Mouse (Mus musculus) cerebellum, postnatal 4 days (tissue): ENCODE data around the gene Glipr2.

Experiments used
- DNase-seq, 2 experiments: peaks; one replicate each; pipeline ENCODE4 v3.0.0; 2022; ENCODE audit warnings: low spot score in 2 of 2, mixed read lengths in 1 of 2

Gene Glipr2

DNA sequence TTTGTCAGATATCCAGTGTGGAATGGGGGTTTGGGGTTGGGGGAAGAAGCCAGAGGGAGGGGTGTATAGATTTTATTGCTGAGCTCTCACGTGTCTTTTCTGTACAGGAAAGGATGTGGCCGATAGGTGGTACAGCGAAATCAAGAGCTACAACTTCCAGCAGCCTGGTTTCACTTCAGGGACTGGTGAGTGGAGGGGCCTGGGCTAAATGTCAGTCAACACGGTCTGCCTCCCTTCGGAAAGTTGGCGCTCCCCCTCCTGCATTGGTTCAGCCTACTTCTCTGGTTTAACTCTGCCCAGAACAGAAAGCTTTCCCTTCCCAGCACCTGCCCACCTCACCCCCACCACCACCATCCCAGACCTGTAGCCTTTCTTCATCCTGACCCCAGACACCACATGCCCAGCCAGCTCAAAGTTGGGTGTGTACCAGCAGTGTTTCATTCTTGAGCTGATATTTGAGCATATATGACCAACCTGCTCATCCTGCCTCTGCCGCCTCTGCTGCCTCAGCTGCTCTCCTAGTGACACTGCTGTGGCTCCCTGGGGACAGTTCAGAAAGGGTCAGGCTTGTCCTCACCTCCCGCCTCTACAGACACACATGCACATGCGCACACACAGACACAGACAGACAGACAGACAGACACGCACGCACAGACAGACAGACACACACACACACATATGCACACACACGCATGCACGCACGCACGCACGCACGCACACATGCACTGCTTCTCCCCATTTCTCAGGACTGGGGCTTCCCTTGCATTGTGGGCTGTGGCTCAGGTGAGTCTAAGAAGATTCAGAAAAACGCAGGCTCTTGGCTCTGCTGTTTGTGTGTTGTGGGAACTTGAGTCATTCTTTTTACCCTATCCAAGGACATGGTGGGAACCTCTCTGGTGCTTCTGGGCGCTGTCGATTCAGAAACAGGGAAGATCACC, 13.5 kb downstream of the Glipr2 start:
- no peak for DNase-seq

DNA sequence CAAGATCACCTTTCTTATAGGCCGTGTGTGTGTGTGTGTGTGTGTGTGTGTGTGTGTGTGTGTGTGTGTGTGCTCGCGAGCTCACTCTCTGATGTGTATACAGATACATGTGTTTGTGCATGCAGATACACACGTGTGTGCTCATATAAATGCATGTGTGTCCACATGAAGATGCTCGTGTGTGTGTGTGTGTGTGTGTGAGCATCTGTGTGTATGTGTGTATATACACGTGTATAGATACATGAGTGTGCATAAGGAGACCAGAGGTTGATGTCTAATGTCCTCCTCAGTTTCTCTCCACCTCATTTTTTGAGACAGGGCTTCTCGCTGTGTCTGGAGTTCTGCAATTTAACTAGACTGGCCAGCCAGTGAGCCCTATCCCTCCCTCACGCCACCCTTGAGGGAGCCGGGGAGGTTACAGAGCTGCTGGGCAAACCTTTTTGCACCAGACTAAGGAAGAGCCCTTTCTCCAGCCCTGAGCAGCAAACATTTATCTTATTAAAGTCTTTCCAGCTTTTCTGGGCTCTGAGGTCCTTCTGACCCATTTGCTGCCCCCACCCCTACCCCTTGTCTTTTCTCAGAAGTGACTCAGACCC, 14.4 kb downstream of the Glipr2 start:
- no peak for DNase-seq

GRCm38 (mm10) chr4:43972137-43972591, 15.0 kb downstream of the Glipr2 start:
- DNase-seq: no peak

DNA sequence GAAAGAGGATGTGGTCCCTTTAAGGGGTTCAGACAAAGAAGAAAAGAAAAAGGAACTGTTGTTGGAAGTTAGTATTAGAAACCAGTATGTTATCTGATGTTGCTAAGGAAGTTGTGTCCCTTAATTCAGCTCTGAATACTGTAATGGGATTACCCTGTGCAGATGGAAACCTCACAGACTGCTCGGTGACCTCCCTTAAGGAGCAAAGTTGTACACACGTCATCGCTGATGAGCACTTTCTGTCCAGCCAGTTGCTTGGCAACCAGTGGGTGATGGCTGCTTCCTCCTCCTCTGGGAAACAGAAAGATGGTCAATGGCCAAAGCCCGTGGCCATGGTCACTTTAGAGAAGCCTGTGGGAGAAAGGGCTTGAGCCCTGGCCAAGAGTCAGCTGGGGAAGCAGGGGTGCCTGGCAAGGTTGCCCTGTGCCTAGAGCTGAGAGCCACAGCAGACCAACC, 16.4 kb downstream of the Glipr2 start:
- DNase-seq: peak in 1 of 2 experiments; percentile 23

DNA sequence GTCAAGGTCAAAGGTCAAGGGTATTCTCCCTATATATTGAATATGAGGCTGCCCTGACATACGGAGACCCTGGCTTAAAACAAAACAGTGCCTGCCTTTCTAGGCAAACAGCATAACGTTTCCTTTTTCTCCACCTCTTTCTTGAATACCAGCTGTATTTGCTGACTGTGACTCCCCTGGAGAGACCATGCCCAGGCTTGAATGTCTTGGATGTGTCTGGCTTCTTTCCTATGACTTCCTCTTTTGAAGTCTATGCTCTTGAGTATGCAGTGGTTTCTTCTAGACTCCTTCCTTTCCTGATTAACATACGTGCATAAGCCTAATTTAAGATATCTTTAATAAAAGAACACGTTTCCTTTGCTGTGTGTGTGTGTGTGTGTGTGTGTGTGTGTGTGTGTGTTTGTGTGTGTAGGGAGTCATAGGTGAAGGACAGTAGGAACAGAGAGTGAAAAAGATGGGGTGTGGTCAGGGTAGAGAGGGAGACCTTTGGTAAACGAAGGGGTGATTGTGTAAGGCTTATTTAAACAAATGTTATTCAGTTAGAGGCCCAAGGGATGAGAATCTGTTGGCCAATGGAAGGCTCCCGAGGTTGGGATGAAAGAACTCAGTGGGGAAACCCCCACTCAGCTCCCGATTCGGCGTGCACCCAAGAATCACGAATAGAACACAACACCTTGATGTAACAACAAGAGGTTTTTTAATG, 17.9 kb downstream of the Glipr2 start:
- DNase-seq: no peak

DNA sequence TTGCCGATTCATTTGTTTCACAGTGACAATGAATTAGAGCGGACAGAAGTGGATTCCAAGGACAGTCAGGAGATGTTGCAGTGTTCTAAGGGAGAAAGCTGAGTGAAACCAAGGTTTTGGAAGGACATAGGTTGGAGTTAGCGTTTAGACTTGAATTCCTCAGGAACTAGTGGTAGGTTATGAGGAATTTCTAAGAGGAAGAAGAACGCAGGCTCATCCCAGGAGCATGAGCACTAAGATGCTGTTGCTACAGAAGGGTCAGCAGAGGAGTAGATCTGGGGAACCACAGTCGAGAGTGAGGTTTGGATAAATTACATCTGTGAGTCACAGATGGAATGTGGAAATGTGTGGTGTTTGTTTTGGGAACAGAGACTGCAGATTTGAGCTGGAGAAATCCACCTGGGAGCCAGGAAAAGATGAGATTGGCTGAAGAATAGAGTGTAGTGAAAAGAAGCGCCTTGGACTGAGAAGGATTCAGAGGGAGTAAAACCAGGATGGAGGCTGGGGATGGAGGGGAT, 19.1 kb downstream of the Glipr2 start:
- no peak for DNase-seq

DNA sequence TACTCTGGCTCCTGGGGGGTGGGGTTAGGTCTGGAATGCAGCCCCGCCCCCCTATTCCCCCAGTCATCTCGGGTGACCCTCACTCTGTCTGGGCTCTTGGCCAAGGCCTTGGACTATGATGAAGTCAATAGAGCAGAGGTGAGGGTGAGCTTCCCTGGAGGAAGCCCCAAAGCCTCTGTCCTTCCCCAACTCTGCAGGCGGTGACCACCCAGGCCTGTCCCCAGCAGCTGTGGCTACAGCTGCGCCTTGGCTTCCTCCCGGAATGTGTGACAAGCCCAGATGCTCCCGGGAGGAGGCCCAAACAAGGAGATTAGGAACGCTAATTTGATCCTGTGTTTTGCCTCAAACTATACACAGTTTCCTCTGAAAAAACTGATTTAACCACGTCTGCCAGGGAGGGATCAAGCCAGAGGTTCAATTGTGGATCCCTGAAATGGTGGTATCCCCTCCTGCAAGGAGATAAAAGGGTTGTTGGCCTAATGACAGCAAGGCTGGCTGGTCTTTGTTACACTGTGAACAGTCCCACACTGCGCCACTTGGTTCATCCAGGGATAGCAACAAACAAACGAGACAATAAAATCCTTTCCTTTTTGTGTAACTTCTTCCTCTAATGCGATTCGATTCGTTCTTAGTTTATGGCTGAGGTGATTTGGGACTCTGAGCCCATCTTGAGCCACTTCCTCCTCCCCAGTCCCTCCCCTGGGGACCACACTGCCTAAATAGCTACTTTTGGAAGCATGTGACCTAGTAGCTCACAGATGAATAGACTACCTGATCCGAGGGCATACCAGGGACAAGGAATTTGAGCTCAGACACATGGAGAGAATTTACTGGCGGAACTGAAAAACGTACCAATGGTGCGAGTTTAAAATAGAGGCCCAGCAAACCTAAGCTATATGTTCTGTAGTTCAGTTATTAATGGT, 21.6 kb downstream of the Glipr2 start:
- DNase-seq: peak; percentile 18 to 26

DNA sequence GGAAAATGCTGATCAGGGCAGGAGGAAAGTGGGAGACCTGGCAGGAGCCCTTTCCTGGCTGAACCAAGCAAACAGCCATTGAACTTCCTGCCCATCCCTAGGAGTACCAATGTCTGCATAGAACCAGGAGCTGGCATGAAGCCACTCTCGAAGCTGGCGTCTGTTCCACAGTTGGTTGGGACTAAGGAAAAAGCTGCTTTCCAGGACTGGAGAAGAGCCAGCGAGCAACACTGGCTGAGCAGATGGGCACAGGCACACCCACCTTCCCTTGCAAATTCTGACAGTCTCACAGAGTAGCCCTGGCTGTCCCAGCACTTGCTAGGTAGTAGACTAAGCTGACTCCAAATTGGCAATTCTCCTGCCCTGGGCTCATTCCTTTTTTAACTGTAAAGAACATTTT, 22.5 kb downstream of the Glipr2 start:
- DNase-seq: peak; percentile 56 to 91

DNA sequence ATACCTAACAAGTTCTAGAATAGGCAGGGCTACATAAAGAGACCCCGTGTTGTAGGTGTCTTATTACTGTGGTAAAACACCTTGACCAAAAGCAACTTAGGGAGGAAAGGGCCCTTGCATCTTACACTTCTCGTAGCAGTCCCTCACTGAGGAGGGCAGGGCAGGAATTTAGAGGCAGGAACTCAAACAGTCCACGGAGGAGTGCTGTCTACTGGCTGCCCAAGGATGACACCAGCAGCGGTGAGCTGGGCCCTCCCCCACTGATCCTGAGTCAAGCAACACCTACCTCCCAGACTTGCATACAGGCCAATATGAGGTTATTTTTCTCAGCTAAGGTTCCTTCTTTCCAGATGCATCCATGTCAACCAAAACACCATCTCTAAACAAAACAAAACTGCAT, 23.0 kb downstream of the Glipr2 start:
- peak in 1 of 2 experiments; percentile 8 for DNase-seq

- DNase-seq: peak in 1 of 2 experiments; percentile 7
These were observed 23.6 kb downstream of the Glipr2 start for GRCm38 (mm10) chr4:43980846-43981245.

- DNase-seq: no peak
These were observed 24.1 kb downstream of the Glipr2 start for GRCm38 (mm10) chr4:43981251-43981650.

- peak; percentile 97 for DNase-seq
These were observed 25.0 kb downstream of the Glipr2 start for GRCm38 (mm10) chr4:43982053-43982732.

DNA sequence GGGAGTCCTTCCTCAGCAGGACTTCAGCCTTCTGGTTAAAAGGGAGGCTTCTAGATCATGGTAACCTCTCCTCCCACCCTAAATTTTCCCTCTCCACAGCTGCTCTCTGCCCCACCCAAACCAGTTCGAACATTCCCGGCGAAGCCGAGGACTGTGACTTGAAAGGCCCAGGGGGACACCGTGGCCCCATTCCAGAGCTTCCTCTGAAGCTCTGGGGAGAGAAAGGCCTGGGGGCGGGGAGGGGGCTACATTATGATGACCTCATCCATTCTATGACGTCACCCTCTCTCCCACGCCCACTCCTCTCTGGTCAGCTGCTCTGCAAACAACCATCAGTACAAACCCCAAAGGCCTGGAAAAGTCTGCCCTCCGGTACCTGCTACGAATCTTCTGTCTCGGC, 26.0 kb downstream of the Glipr2 start, which contains the start of gene Ccin:
Ccin (plus strand) TSS at position 303 of the 400 bp plus-strand sequence.
- DNase-seq: no peak

DNA sequence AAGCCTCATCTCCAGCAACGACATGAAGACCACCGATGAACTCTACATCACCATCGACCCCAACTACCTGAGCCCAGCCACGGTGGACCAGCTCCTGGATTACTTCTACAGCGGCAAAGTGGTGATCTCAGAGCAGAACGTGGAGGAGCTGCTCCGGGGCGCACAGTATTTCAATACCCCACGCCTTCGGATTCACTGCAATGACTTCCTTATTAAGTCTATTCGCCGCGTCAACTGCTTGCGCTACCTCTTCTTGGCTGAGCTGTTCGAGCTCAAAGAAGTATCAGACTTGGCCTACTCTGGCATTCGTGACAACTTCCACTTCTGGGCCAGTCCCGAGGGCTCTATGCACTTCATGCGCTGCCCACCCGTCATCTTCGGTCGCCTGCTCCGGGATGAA, 26.6 kb downstream of the Glipr2 start:
- DNase-seq: no peak

DNA sequence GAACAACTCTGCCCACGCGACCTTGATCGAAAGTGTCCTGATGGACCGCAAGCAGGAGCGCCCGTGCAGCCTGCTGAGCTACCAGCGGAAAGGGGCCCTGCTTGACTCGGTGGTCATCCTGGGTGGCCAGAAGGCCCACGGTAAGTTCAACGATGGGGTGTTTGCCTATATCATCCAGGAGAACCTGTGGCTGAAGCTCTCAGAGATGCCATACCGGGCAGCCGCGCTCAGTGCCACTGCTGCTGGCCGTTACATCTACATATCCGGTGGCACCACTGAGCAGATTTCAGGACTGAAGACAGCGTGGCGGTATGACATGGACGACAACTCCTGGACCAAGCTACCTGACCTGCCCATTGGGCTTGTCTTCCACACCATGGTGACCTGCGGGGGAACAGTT, 27.1 kb downstream of the Glipr2 start:
- no peak for DNase-seq

- no peak for DNase-seq
These were observed 31.8 kb downstream of the Glipr2 start for GRCm38 (mm10) chr4:43988976-43989375.

DNA sequence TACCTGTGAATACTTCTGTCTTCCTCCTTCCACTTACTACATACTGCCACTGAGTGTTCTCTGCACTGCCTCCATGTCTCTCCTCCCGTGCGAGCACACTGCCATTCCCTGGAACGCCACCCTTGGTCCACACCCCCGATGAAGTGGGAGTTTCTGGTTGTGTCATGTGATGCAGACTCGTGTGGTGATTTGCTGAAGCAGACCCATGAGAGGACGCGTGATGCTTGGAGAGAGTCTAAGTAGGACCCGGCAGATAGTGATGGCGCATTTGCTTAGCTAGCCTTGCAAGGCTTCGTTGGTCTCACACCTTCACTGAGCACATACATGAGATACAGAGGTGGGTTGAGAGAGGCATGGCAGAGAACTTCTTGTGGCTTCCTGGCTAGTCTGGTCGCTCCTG, 35.9 kb downstream of the Glipr2 start:
- no peak for DNase-seq

GRCm38 (mm10) chr4:43994342-43994741, 37.1 kb downstream of the Glipr2 start:
- DNase-seq: no peak

GRCm38 (mm10) chr4:44003622-44004021, 46.4 kb downstream of the Glipr2 start:
- no peak for DNase-seq

DNA sequence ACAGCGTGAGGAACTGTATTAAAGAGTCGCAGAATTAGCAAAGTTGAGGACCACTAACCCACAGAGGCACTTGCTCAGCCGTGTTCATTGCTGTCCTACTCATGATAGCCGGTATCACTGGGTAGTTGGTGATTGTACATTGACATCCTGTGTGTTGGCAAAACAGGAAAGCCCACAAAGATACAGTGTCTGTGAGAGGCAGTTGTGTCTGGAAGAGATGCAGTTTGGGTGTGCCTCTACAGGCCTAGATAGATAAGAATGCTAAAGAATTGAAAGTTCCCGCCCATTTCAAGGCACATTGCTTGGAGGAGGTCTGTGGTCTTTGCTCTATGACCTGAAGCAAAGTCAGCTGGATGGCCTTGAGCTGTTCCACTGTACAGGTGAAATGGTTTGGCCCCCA, 46.9 kb downstream of the Glipr2 start, which contains the start of gene Clta:
Clta (plus strand) TSS at position 327 of the 400 bp plus-strand sequence.
- no peak for DNase-seq
